Mouse (Mus musculus): Measurements from ENCODE around the gene Fbxo3.

DNA sequence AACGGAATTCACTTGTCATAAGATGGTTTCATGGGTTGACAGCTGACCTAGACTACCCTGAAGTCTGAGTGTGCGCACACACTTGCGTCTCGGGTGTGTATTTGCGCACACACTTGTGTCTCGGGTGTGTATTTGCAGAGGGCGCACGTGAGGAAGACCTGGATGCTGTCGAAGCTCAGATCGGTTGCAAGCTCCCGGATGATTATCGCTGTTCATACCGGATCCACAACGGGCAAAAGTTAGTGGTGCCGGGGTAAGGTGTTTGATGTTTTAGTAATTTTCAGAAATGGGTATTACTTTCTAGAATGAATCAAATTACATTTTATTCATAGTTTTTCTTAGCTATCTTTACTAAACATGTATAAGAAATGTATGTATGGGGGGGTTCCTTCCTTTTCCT is 15.2 kb downstream of the Fbxo3 start:
- no peak for TF ChIP-seq CTCF (IDR thresholded peaks at IDR 0.05; ENCODE audit: low read depth, low read length)
- TF ChIP-seq POLR2A (IDR thresholded peaks at IDR 0.05; ENCODE audit: insufficient read depth, low read length) = no peak

Measured in ES-Bruce4 (cell line).